Mouse (Mus musculus) small intestine, adult 2 months (tissue): ENCODE results near the gene Smtnl2.

Experiments used
- CTCF ChIP-seq: fragments of 200-500 bp; IDR thresholded peaks from 2 replicates; pipeline ENCODE4 v1.5.1; 2012; ENCODE audit warnings: low read depth, mild to moderate bottlenecking, control low read depth, inconsistent platforms, low read length, moderate library complexity, mixed read lengths; ENCODE audit not compliant: insufficient replicate concordance, insufficient read length; ENCODE audit errors: extremely low read depth
- POLR2A ChIP-seq: fragments of 200-500 bp; IDR thresholded peaks from 2 replicates; pipeline ENCODE4 v1.6.1; 2012; ENCODE audit warnings: low read depth, mild to moderate bottlenecking, control low read depth, inconsistent platforms, low read length, moderate library complexity

GRCm38 (mm10) chr11:72342549-72343237, 68.8 kb downstream of the Smtnl2 start:
- TF ChIP-seq POLR2A = no peak
- TF ChIP-seq CTCF = peak; percentile 77; the same call in 1 of the 2 replicates
